In the genomic region with DNA sequence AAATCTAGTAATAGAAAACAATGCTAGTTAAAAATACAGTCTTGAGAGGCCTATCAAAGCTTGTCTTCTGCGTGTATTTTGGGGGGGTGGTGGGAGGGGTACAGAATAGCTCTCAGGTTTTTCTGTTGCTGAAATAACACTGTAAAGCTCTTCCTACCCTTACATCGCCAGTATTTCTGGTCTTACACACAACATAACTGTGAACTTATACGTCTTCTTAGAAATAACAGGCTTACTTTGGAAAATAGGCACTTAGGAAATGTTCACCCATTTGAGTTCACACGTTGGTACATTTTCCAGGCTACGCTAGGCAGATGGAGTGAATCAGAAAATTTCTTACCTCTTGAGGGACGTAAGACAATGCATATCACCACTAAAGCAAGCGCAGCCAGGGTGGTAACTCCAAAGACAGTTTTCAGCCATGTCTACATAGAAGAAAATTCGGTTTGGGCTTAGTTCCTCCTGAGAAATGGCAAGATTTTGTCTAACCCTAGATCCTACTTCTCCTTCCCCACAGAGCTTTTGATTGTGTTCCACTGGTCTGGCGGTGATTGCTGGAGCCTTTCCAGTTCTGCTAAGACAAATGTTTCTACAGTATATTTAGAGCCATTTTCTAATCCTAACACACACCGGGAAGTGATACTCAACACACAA, we compare ENCODE assay signal across 10 mouse cellular contexts. TPM values are rescaled to one million over a fixed set of nuclear protein-coding genes. Genes with fewer than 3 reads are reported as not detected.
DNase-seq lines count a peak whose midpoint lies in the region; ATAC-seq and TF ChIP-seq lines count a peak whose summit lies in the region.
"Had no signal": no experiment of that assay in that cellular context is flagged by ENCODE, and none has a peak within 500 bp of the region (broad histone marks: within the 10 kb centered on the region; RNA-seq: fewer than 3 reads in every experiment).

No protein-coding gene starts in this region.

- no peak overlapping the region for H3K4me3 ChIP-seq in forebrain, postnatal 0 days (ENCODE audit: low read depth, low read length)
- no peak overlapping the region for H3K4me3 ChIP-seq in forebrain, embryonic 13.5 days
- H3K4me3 ChIP-seq in embryonic facial prominence, embryonic 14.5 days (ENCODE audit: low read depth, low read length), result peak overlapping the region; percentile 38
- H3K4me3 ChIP-seq: midbrain, embryonic 12.5 days had no signal

- intact Hi-C loops in left cerebral cortex, postnatal 10 days (cut with DNase I), result no loop called here

- H3K9ac ChIP-seq in forebrain, postnatal 0 days, result no peak overlapping the region
- H3K9ac ChIP-seq in forebrain, embryonic 13.5 days, result no peak overlapping the region
- H3K9ac ChIP-seq in embryonic facial prominence, embryonic 14.5 days (ENCODE audit: low read depth, low read length), result peak overlapping the region; percentile 57
- H3K9ac ChIP-seq: midbrain, embryonic 12.5 days had no signal

- no peak overlapping the region for H3K4me2 ChIP-seq in forebrain, postnatal 0 days (ENCODE audit: low read depth)
- no peak overlapping the region for H3K4me2 ChIP-seq in forebrain, embryonic 13.5 days
- peak overlapping the region; percentile 49 for H3K4me2 ChIP-seq in embryonic facial prominence, embryonic 14.5 days (ENCODE audit: low read depth, low read length)
- H3K4me2 ChIP-seq: midbrain, embryonic 12.5 days had no signal

- H3K27ac ChIP-seq in forebrain, postnatal 0 days (ENCODE audit: low read depth, low read length), result no peak overlapping the region
- no peak overlapping the region for H3K27ac ChIP-seq in forebrain, embryonic 13.5 days
- H3K27ac ChIP-seq in embryonic facial prominence, embryonic 14.5 days (replicated peaks; ENCODE audit: low read depth, low read length), result peak overlapping the region; percentile 88
- H3K27ac ChIP-seq: midbrain, embryonic 12.5 days had no signal

- no peaks in the 10 kb centered on the region for H3K9me3 ChIP-seq in forebrain, postnatal 0 days (ENCODE audit: low read length)
- H3K9me3 ChIP-seq in forebrain, embryonic 13.5 days (replicated peaks), result no peaks in the 10 kb centered on the region
- H3K9me3 ChIP-seq in embryonic facial prominence, embryonic 14.5 days (ENCODE audit: control insufficient read depth, low read length), result no peaks in the 10 kb centered on the region
- H3K9me3 ChIP-seq: midbrain, embryonic 12.5 days had no signal

- no peaks in the 10 kb centered on the region for H3K4me1 ChIP-seq in forebrain, postnatal 0 days (ENCODE audit: insufficient read depth)
- H3K4me1 ChIP-seq in forebrain, embryonic 13.5 days, result no peaks in the 10 kb centered on the region
- H3K4me1 ChIP-seq in embryonic facial prominence, embryonic 14.5 days (ENCODE audit: control insufficient read depth, insufficient read depth, low read length), result peaks cover 17% of the 10 kb centered on the region
- H3K4me1 ChIP-seq: midbrain, embryonic 12.5 days had no signal

- no peak for ATAC-seq in forebrain, postnatal 0 days
- no peak for ATAC-seq in forebrain, embryonic 13.5 days
- no peak for ATAC-seq in embryonic facial prominence, embryonic 14.5 days (ENCODE audit: low read depth)
- peak; percentile 69 for ATAC-seq in megakaryocyte progenitor cell, adult 5-6 weeks (replicated peaks; ENCODE audit: poor library complexity)

- 75% methylated on average over 10 of the region's 10 CpGs for WGBS in forebrain, postnatal 0 days
- WGBS in forebrain, embryonic 13.5 days, result 83% methylated on average over 10 of the region's 10 CpGs
- WGBS in embryonic facial prominence, embryonic 14.5 days, result 44% methylated on average over 10 of the region's 10 CpGs

- no peaks in the 10 kb centered on the region for H3K36me3 ChIP-seq in forebrain, postnatal 0 days (ENCODE audit: insufficient read depth)
- H3K36me3 ChIP-seq in forebrain, embryonic 13.5 days (ENCODE audit: poor library complexity, severe bottlenecking), result no peaks in the 10 kb centered on the region
- H3K36me3 ChIP-seq in embryonic facial prominence, embryonic 14.5 days (ENCODE audit: control insufficient read depth, insufficient read depth, low read length), result no peaks in the 10 kb centered on the region
- H3K36me3 ChIP-seq: midbrain, embryonic 12.5 days had no signal

- H3K27me3 ChIP-seq in forebrain, postnatal 0 days (ENCODE audit: insufficient read depth, low read length), result no peaks in the 10 kb centered on the region
- no peaks in the 10 kb centered on the region for H3K27me3 ChIP-seq in forebrain, embryonic 13.5 days
- H3K27me3 ChIP-seq in embryonic facial prominence, embryonic 14.5 days (replicated peaks; ENCODE audit: control insufficient read depth, insufficient read depth, low read length), result no peaks in the 10 kb centered on the region
- H3K27me3 ChIP-seq: midbrain, embryonic 12.5 days had no signal

- DNase-seq in forebrain, postnatal 0 days, result peak; percentile 4
- DNase-seq in left cerebral cortex, adult 11 months (ENCODE audit: low spot score), result peak; percentile 12
- no peak for DNase-seq in left cerebral cortex, postnatal 10 days (ENCODE audit: extremely low spot score in 1 of 2, low spot score in 2 of 2)
- no peak for DNase-seq in embryonic facial prominence, embryonic 14.5 days (ENCODE audit: low spot score)
- no peak for DNase-seq in adrenal gland, postnatal 10 days
- no peak for DNase-seq in adipocyte (ENCODE audit: low spot score)
- DNase-seq: retina, postnatal 1 day had no signal

- TF ChIP-seq CTCF in forebrain, postnatal 0 days (IDR thresholded peaks at IDR 0.05; ENCODE audit: low read depth), result no peak

RNA-seq across cellular contexts. Expression of gene Fap, which starts 0.6 kb away (rescaled TPM):
- 1.5 and 3.3 TPM in 2 replicates for total RNA-seq in forebrain, postnatal 0 days (2014; rRNA removed)
- polyA plus RNA-seq in forebrain, postnatal 0 days (2015; fragmentation: Nextera tagmentation; extraction: Ambion mirVana), result 0.86 and 1.1 TPM in 2 replicates
- polyA plus RNA-seq in forebrain, embryonic 13.5 days (2015; fragmentation: Nextera tagmentation; extraction: Ambion mirVana), result 0.32 and 0.50 TPM in 2 replicates
- total RNA-seq in left cerebral cortex, postnatal 10 days (2021), result 1 to 10 TPM; 2.6 to 4.0 TPM
- 38.2 and 38.5 TPM in 2 replicates for polyA plus RNA-seq in embryonic facial prominence, embryonic 14.5 days (2014; fragmentation: Nextera tagmentation; extraction: Ambion mirVana)
- 0.25 and 2.0 TPM in 2 replicates for total RNA-seq in megakaryocyte progenitor cell, adult 5-6 weeks (2015)
- total RNA-seq in megakaryocyte progenitor cell, adult 5-6 weeks (2017), result 0.21 and 0.30 TPM in 2 replicates
- total RNA-seq in adrenal gland, postnatal 10 days (2021), result 10 to 100 TPM; 10.6 to 11.8 TPM

Comparison
In these comparisons a context has a peak if more than half of its experiments do, and no peak if none do; other contexts are left out.
1. DNase-seq: peak in forebrain, postnatal 0 days (single experiment) and left cerebral cortex, adult 11 months (single experiment); none in left cerebral cortex, postnatal 10 days (0 of 2), embryonic facial prominence, embryonic 14.5 days (single experiment), adrenal gland, postnatal 10 days (single experiment) and adipocyte (single experiment).